Mouse (Mus musculus) thymus, adult 2 months (tissue): Measurements from ENCODE around the gene Wipf2. TPM values are rescaled to one million over a fixed set of nuclear protein-coding genes. Genes with fewer than 3 reads are reported as not detected.
"Not testable (repeated sequence)": the region's sequence is repeated elsewhere in the genome, so short reads cannot be mapped to it uniquely, and the experiment has no call there.

Experiments used
- DNase-seq: peaks from one replicate; pipeline ENCODE4 v3.0.0; 2021
- H3K27ac ChIP-seq: fragments of 200-500 bp; 2 replicates; pipeline ENCODE4 v1.5.1; 2012; ENCODE audit warnings: low read length, control low read depth; ENCODE audit not compliant: control insufficient read depth, insufficient read depth
- H3K27me3 ChIP-seq: fragments of 200-500 bp; 2 replicates; pipeline ENCODE4 v1.6.1; 2012; ENCODE audit warnings: mild to moderate bottlenecking, low read length, moderate library complexity, mixed read lengths; ENCODE audit not compliant: control insufficient read depth, insufficient read depth
- H3K36me3 ChIP-seq: fragments of 200-500 bp; 2 replicates; pipeline ENCODE4 v1.6.1; 2012; ENCODE audit warnings: mild to moderate bottlenecking, low read length, moderate library complexity; ENCODE audit not compliant: control insufficient read depth, insufficient read depth
- H3K4me1 ChIP-seq: fragments of 200-500 bp; replicated peaks from 2 replicates; pipeline ENCODE4 v1.6.1; 2012; ENCODE audit warnings: low read length; ENCODE audit not compliant: control insufficient read depth, insufficient read depth
- H3K4me3 ChIP-seq: fragments of 200-500 bp; 2 replicates; pipeline ENCODE4 v1.5.1; 2012; ENCODE audit warnings: mild to moderate bottlenecking, low read length, control low read depth, moderate library complexity; ENCODE audit not compliant: control insufficient read depth, insufficient read depth
- CTCF ChIP-seq: fragments of 200-500 bp; IDR thresholded peaks from 2 replicates; pipeline ENCODE4 v1.5.1; 2012; ENCODE audit warnings: mild to moderate bottlenecking, control low read depth, low read length, moderate library complexity, borderline replicate concordance; ENCODE audit not compliant: control insufficient read depth, poor library complexity, insufficient read depth; ENCODE audit errors: extremely low read depth
- POLR2A ChIP-seq: fragments of 200-500 bp; IDR thresholded peaks from 2 replicates; pipeline ENCODE4 v1.6.1; 2012; ENCODE audit warnings: mild to moderate bottlenecking, low read length, control low read depth, moderate library complexity; ENCODE audit not compliant: control insufficient read depth, poor library complexity, insufficient read depth; ENCODE audit errors: extremely low read depth
- WGBS: fragments of 180-500 bp; shearing (Covaris S2); methylation state at CpG from one replicate; pipeline ENCODE4 v1.1.7; 2018; 5-methylcytosine and 5-hydroxymethylcytosine counted together
- polyA plus RNA-seq: library from polyadenylated mRNA; depleted of rRNA; stranded (reverse); fragments of >200 nt; gene quantifications from 2 replicates; pipeline ENCODE4 v1.2.3, GENCODE M21; 2012; rRNA removed

Wipf2 gene
- 23.9 and 30.3 TPM in 2 replicates for polyA plus RNA-seq

DNA sequence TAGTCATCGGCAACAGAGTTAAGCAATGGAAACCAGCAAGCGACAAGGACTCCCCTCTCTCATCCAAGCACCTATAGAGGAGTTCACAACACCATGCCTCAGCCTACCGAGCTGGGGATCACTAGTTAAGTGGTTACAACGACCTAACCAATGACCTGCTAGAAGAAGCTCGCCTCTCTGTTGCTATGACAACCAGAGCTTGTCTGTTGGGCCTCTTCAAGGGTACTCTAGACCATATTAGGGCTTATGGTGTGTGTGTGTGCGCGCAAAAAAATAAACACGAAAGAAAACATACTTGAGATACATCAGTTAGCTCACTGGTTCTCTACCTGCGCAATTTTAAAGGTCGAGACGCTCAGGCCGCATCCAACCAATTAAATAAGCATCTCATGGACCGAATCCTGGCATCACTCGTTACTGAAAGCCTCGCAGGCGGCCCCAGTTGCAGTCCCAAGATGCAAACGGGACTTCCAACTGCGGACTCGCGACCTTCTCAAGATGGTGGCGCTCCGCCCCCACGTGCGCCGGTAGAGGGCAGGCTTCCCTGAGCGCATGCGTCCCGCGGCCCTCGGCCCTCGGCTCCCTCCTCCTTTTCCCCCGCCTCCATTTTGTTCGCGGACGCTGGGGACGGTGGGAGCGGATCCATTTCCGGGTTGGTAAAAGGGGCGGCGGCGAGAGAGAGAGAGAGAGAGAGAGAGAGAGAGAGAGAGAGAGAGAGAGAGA, at the start of gene Wipf2:
Wipf2 (plus strand) TSS at position 611 of the 723 bp plus-strand sequence.
- Histone ChIP-seq H3K36me3 (peaks cover 11% of the 10 kb centered on the region; the same call in 1 of the 2 replicates), H3K4me1 (peaks cover 12% of the 10 kb centered on the region), H3K27ac (peak within 1 kb of the TSS; percentile 10; the same call in 1 of the 2 replicates), H3K27me3 (no peaks in the 10 kb centered on the region), H3K4me3 (peak within 1 kb of the TSS; percentile 67)
- 10% methylated on average over 38 of the region's 41 CpGs for WGBS
- TF ChIP-seq CTCF (peak; percentile 87), POLR2A (no peak)
- DNase-seq, result peak; percentile 95

DNA sequence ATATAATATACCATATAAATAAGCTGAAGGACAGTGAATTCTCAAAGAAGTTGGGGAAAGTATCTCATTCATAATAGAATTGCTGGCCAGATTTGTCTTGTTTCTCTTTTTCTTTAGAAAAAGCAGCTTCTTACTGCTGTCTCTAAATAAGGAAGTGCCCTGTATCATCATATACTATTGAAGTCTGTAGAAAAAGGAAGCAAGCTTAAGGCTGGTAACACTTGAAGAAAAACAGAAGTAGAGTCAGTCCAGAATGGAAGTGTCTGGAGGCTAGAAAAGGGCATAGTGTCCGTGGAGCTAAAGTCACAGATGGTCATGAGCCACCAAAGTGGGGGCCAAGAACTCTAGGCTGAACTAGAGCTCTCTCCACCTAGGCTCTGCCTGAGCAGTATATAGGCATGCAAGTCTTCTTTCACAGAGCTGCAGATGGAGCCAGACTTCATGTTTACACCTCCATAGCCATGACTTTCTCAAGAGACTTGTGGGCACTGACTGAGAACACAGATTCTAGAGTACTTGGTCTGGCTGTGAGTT, 46.7 kb upstream of the Wipf2 start:
- 41% methylated on average over 1 of the region's 1 CpGs for WGBS
- Histone ChIP-seq H3K27me3 (no peaks in the 10 kb centered on the region), H3K27ac (no peak overlapping the region), H3K4me3 (no peak overlapping the region), H3K36me3 (peaks cover 74% of the 10 kb centered on the region), H3K4me1 (no peaks in the 10 kb centered on the region)
- TF ChIP-seq CTCF (no peak), POLR2A (no peak)
- DNase-seq, result no peak

DNA sequence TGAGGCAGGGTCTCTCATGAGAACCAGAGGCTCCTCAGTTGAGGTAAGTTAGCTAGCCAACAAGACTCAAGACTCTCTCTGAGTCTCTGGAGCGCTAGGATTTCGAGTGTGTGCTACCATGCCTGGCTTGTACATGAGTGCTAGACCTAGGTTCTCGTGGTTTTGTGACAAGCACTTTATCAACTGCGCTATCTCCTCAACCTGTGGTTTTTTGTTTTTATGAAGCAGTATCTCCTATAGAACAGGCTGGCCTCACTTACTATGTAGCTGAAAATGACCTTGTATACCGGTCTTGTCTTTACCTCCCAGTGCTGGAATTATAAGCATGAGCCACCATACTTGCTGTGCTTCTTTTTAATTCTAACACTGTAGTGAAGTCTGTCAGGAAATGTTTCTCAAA, 42.5 kb upstream of the Wipf2 start:
- WGBS, result 53% methylated on average over 5 of the region's 5 CpGs
- H3K36me3 ChIP-seq, result peaks cover 83% of the 10 kb centered on the region
- TF ChIP-seq CTCF, result no peak
- TF ChIP-seq POLR2A, result no peak
- no peak overlapping the region for H3K4me3 ChIP-seq
- H3K27ac ChIP-seq, result no peak overlapping the region
- no peaks in the 10 kb centered on the region for H3K27me3 ChIP-seq
- no peaks in the 10 kb centered on the region for H3K4me1 ChIP-seq
- DNase-seq, result no peak

DNA sequence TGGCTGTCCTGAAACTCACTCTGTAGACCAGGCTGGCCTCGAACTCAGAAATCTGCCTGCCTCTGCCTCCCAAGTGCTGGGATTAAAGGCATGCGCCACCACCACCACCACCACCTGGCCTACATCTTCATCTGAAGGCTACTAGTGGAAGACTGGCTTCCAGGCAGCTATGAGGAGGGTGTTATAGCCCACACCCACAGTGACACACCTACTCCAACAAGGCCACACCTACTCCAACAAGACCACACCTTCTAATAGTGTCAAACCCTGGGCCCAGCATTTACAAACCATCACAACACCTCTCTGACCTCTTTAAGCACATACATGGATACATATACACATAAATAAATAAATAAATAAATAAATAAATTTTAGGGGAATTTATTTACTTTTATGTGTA, 37.4 kb upstream of the Wipf2 start:
- not testable (repeated sequence) for H3K4me3 ChIP-seq, DNase-seq, H3K4me1 ChIP-seq, H3K27ac ChIP-seq, H3K27me3 ChIP-seq
- peaks cover 86% of the 10 kb centered on the region for H3K36me3 ChIP-seq
- WGBS, result 98% methylated on average over 2 of the region's 2 CpGs

DNA sequence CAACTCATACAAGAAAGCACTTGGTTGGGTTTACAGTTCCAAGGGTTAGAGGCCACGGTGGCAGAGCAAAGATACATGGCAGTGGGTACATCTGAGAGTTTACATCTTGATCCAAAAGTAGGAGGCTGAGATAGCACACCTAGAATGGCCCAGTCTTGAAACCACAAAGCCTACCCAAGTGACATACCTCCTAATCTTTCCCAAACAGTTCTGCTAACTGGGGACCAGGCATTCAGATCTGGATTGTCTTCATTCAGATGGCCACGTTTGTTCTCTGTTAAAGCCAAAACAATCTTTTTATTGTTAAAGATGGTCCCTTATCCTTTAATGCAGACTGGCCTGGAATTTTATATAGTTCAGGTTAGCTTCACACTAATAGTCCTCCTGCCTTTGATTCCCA, 35.6 kb upstream of the Wipf2 start:
- DNase-seq, result no peak
- H3K36me3 ChIP-seq, result peaks cover 86% of the 10 kb centered on the region
- WGBS, result 91% methylated on average over 2 of the region's 2 CpGs
- no peaks in the 10 kb centered on the region for H3K27me3 ChIP-seq
- H3K27ac ChIP-seq, result no peak overlapping the region
- TF ChIP-seq POLR2A (no peak), CTCF (no peak)
- H3K4me3 ChIP-seq, result no peak overlapping the region
- no peaks in the 10 kb centered on the region for H3K4me1 ChIP-seq

DNA sequence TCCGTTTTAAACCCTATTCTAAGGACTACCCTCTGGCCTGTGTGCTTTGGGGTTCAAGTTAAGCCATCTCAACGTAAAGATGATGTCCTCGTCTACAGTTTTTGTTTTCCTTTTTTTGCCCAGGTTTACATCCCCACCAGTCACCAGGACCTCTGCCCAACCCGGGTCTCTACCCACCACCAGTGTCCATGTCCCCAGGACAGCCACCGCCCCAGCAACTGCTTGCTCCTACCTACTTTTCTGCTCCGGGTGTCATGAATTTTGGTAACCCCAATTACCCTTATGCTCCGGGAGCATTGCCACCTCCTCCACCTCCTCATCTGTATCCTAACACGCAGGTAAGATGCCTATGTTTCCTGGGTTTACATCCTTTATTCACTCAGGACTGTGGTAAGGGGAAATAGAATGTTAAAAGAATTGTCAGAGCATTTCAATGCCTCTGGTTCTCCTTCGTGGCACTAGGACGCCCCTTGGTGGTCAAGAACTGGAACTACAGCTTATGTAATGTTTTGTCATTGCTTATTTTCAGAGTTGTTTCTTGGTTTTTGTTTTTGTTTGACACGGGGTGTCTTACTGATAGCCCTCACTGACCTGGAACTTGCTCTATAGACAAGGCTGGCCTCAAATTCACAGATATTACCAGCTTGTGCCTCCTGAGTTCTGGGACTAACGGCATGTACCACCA, 34.2 kb upstream of the Wipf2 start:
- 72% methylated on average over 12 of the region's 12 CpGs for WGBS
- no peak for TF ChIP-seq POLR2A
- no peak for TF ChIP-seq CTCF
- no peaks in the 10 kb centered on the region for H3K4me1 ChIP-seq
- H3K27ac ChIP-seq, result no peak overlapping the region
- H3K36me3 ChIP-seq, result peaks cover 83% of the 10 kb centered on the region
- peak; percentile 52 for DNase-seq
- H3K27me3 ChIP-seq, result no peaks in the 10 kb centered on the region
- no peak overlapping the region for H3K4me3 ChIP-seq

DNA sequence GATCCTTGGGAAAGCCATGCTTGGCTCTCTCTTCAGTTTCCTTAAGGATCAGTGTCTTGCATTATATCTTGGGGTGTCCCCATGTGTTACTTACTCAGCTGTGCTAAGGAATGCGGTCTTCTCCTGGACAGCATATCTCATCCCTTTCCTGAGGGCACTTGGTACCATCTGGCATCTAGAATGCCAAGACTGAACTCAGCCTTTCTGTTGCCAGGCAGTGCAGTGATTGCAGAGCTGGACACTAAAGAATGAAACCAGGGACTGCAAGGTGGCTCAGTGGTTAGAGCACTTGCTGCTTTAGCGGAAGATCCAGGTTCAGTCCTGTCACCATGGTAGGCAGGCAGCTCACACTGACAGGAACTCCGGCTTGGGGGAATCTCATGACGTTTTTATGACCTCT, 33.6 kb upstream of the Wipf2 start:
- H3K36me3 ChIP-seq, result peaks cover 77% of the 10 kb centered on the region
- WGBS, result 99% methylated on average over 4 of the region's 4 CpGs
- no peak overlapping the region for H3K27ac ChIP-seq
- no peaks in the 10 kb centered on the region for H3K27me3 ChIP-seq
- H3K4me3 ChIP-seq, result no peak overlapping the region
- no peak for DNase-seq
- TF ChIP-seq POLR2A, result no peak
- no peak for TF ChIP-seq CTCF
- no peaks in the 10 kb centered on the region for H3K4me1 ChIP-seq
